Mouse (Mus musculus): ENCODE results near the gene Ppp1r12b.

- TF ChIP-seq POLR2A (IDR thresholded peaks at IDR 0.05; ENCODE audit: insufficient read length, low read depth) (no peak), E2F4 (IDR thresholded peaks at IDR 0.05; ENCODE audit: insufficient read depth) (no peak), TCF12 (IDR thresholded peaks at IDR 0.05; ENCODE audit: insufficient read depth, poor library complexity, severe bottlenecking) (no peak), CEBPB (IDR thresholded peaks at IDR 0.05; ENCODE audit: insufficient read depth, poor library complexity, severe bottlenecking) (no peak), MYOG (IDR thresholded peaks at IDR 0.05; ENCODE audit: control insufficient read depth in 1 of 3, insufficient read depth in 1 of 3, insufficient read length in 2 of 3, low read depth in 2 of 3) (no peak)
Measured at GRCm38 (mm10) chr1:134771353-134771752, 184.4 kb downstream of the Ppp1r12b start.
